Mouse (Mus musculus) NIH3T3 (cell line): ENCODE measurements at regions not wholly inside any gene's neighbourhood (a gene's known extent, or its start where the extent isn't known, plus 50 kb on each side); places are given as distances from the start of the nearest gene placed in this dataset.

ENCODE experiments used
- DNase-seq: peaks from one replicate; pipeline ENCODE4 v3.0.0-alpha.2; 2012; ENCODE audit warnings: low read depth

- no peak for DNase-seq
Measured at GRCm38 (mm10) chr13:55887099-55887736, 51.2 kb upstream of the Pitx1 start.
